ENCODE assay signal across 26 mouse cellular contexts in genomic region chr6:86507116-86507515, GRCm38 (mm10). TPM values are rescaled to one million over a fixed set of nuclear protein-coding genes. Genes with fewer than 3 reads are reported as not detected.
DNase-seq lines count a peak whose midpoint lies in the region; ATAC-seq and TF ChIP-seq lines count a peak whose summit lies in the region.
"Had no signal": no experiment of that assay in that cellular context is flagged by ENCODE, and none has a peak within 500 bp of the region (broad histone marks: within the 10 kb centered on the region; RNA-seq: fewer than 3 reads in every experiment).

No protein-coding gene starts in this region.

- no peak for TF ChIP-seq CTCF in E14TG2a.4 (conservative IDR thresholded peaks at IDR 0.05; ENCODE audit: low read length)

- no peak overlapping the region for H3K27ac ChIP-seq in forebrain, embryonic 14.5 days (ENCODE audit: low read depth, low read length)
- no peak overlapping the region for H3K27ac ChIP-seq in hindbrain, embryonic 11.5 days (ENCODE audit: low read depth, low read length)
- H3K27ac ChIP-seq: embryonic facial prominence, embryonic 10.5 days; embryonic facial prominence, embryonic 12.5 days; forebrain, embryonic 10.5 days; forebrain, embryonic 12.5 days; forebrain, embryonic 15.5 days had no signal

- peaks cover 58% of the 10 kb centered on the region for H3K4me1 ChIP-seq in E14TG2a.4 (replicated peaks; ENCODE audit: low read depth, low read length)
- no peaks in the 10 kb centered on the region for H3K4me1 ChIP-seq in forebrain, embryonic 14.5 days (ENCODE audit: control insufficient read depth, insufficient read depth, low read length)
- no peaks in the 10 kb centered on the region for H3K4me1 ChIP-seq in hindbrain, embryonic 11.5 days (replicated peaks; ENCODE audit: control insufficient read depth, insufficient read depth, low read length)
- H3K4me1 ChIP-seq: embryonic facial prominence, embryonic 10.5 days; embryonic facial prominence, embryonic 12.5 days; forebrain, embryonic 10.5 days; forebrain, embryonic 12.5 days; forebrain, embryonic 15.5 days had no signal

- H3K4me2 ChIP-seq in forebrain, embryonic 14.5 days (ENCODE audit: low read length): no peak overlapping the region
- H3K4me2 ChIP-seq in hindbrain, embryonic 11.5 days (replicated peaks; ENCODE audit: low read depth, low read length): no peak overlapping the region
- H3K4me2 ChIP-seq: embryonic facial prominence, embryonic 12.5 days; forebrain, embryonic 12.5 days; forebrain, embryonic 15.5 days had no signal

- H3K9ac ChIP-seq in forebrain, embryonic 14.5 days (ENCODE audit: low read length): no peak overlapping the region
- no peak overlapping the region for H3K9ac ChIP-seq in hindbrain, embryonic 11.5 days (ENCODE audit: low read depth, low read length)
- H3K9ac ChIP-seq: embryonic facial prominence, embryonic 12.5 days; forebrain, embryonic 12.5 days; forebrain, embryonic 15.5 days; forebrain, postnatal 0 days had no signal

- H3K36me3 ChIP-seq in E14TG2a.4 (ENCODE audit: insufficient read depth, low read length): 0 out of 2 replicates have a peak, but pooled peaks cover under 1% of the 10 kb centered on the region
- no peaks in the 10 kb centered on the region for H3K36me3 ChIP-seq in forebrain, embryonic 14.5 days (ENCODE audit: control insufficient read depth, insufficient read depth, low read length)
- H3K36me3 ChIP-seq in hindbrain, embryonic 11.5 days (ENCODE audit: control insufficient read depth, insufficient read depth, low read length): no peaks in the 10 kb centered on the region
- H3K36me3 ChIP-seq: embryonic facial prominence, embryonic 10.5 days; embryonic facial prominence, embryonic 12.5 days; forebrain, embryonic 10.5 days; forebrain, embryonic 12.5 days; forebrain, embryonic 15.5 days; G1E had no signal

- DNase-seq in ES-CJ7 (ENCODE audit: low read depth, low spot score) (peak; percentile 68), R1 (ENCODE audit: low read depth, low spot score) (peak; percentile 76)
- no peak for DNase-seq in forebrain, embryonic 14.5 days (ENCODE audit: low spot score)
- DNase-seq in hindbrain, embryonic 11.5 days (ENCODE audit: low spot score): no peak
- DNase-seq: adrenal gland, adult 8-10 months; adrenal gland, postnatal 14 days; adrenal gland, postnatal 36 days; B cell, adult 2 months; cerebellum, adult 11-12 months; cerebellum, adult 2 months; cerebellum, adult 9-10 months; cerebellum, postnatal 10 days; cerebellum, postnatal 25 days; forebrain, postnatal 0 days had no signal

- no peaks in the 10 kb centered on the region for H3K9me3 ChIP-seq in E14TG2a.4 (ENCODE audit: low read length)
- H3K9me3 ChIP-seq in forebrain, embryonic 14.5 days (replicated peaks; ENCODE audit: control insufficient read depth, low read length): no peaks in the 10 kb centered on the region
- H3K9me3 ChIP-seq in hindbrain, embryonic 11.5 days (ENCODE audit: control insufficient read depth, low read length): no peaks in the 10 kb centered on the region
- H3K9me3 ChIP-seq: embryonic facial prominence, embryonic 10.5 days; embryonic facial prominence, embryonic 12.5 days; forebrain, embryonic 10.5 days; forebrain, embryonic 12.5 days; forebrain, embryonic 15.5 days; G1E had no signal

- no peaks in the 10 kb centered on the region for H3K27me3 ChIP-seq in E14TG2a.4 (ENCODE audit: insufficient read depth, low read length)
- H3K27me3 ChIP-seq in forebrain, embryonic 14.5 days (replicated peaks; ENCODE audit: control insufficient read depth, insufficient read depth, low read length): no peaks in the 10 kb centered on the region
- H3K27me3 ChIP-seq in hindbrain, embryonic 11.5 days (ENCODE audit: control insufficient read depth, insufficient read depth, low read length): no peaks in the 10 kb centered on the region
- H3K27me3 ChIP-seq: CH12.LX; embryonic facial prominence, embryonic 12.5 days; forebrain, embryonic 12.5 days; forebrain, embryonic 15.5 days; Patski had no signal

- H3K4me3 ChIP-seq in E14TG2a.4 (replicated peaks; ENCODE audit: low read length): peak overlapping the region; percentile 56
- H3K4me3 ChIP-seq in forebrain, embryonic 14.5 days (ENCODE audit: low read depth, low read length): no peak overlapping the region
- H3K4me3 ChIP-seq in hindbrain, embryonic 11.5 days (ENCODE audit: low read depth, low read length): no peak overlapping the region
- H3K4me3 ChIP-seq: embryonic facial prominence, embryonic 10.5 days; embryonic facial prominence, embryonic 12.5 days; forebrain, embryonic 10.5 days; forebrain, embryonic 12.5 days; forebrain, embryonic 15.5 days had no signal

- no peak for ATAC-seq in forebrain, embryonic 14.5 days
- no peak for ATAC-seq in erythroid progenitor cell, adult 5-6 weeks (replicated peaks; ENCODE audit: low FRiP score, poor library complexity, severe bottlenecking)
- ATAC-seq in hindbrain, embryonic 11.5 days (ENCODE audit: low FRiP score): no peak
- ATAC-seq: activated CD4-positive, CD25-positive, alpha-beta regulatory T cell, adult 4 months; CD4-positive, CD25-positive, alpha-beta regulatory T cell, adult 4 months; forebrain, embryonic 15.5 days; forebrain, postnatal 0 days; Patski had no signal

RNA-seq across cellular contexts. Expression of gene Pcbp1, which starts 19.0 kb away (rescaled TPM):
- polyA plus RNA-seq in forebrain, embryonic 14.5 days (2014; fragmentation: Nextera tagmentation; extraction: Ambion mirVana): 176 and 206 TPM in 2 replicates
- total RNA-seq in erythroid progenitor cell, adult 5-6 weeks (2015; ENCODE audit: low replicate concordance): 145 and 147 TPM in 2 replicates
- 58.4 and 67.4 TPM in 2 replicates for total RNA-seq in erythroid progenitor cell, adult 5-6 weeks (2017; ENCODE audit: low replicate concordance)
- 382 and 432 TPM in 2 replicates for polyA plus RNA-seq in hindbrain, embryonic 11.5 days (2014; fragmentation: Nextera tagmentation; extraction: Ambion mirVana)

Comparison
In these comparisons a context has a peak if more than half of its experiments do, and no peak if none do; other contexts are left out.
1. DNase-seq: peak in ES-CJ7 (single experiment) and R1 (single experiment); none in forebrain, embryonic 14.5 days (single experiment) and hindbrain, embryonic 11.5 days (single experiment).